Mouse (Mus musculus) forebrain, postnatal 0 days (tissue): ENCODE measurements around the gene Osbpl5. TPM values are rescaled to one million over a fixed set of nuclear protein-coding genes. Genes with fewer than 3 reads are reported as not detected.

ENCODE experiments used
- ATAC-seq: fragments of 200-750 bp; cut with Nextera tagmentation; 2 replicates; pipeline ENCODE4 v1.8.0; 2017; ENCODE audit warnings: mild to moderate bottlenecking, moderate library complexity
- DNase-seq: peaks from one replicate; pipeline ENCODE4 v3.0.0-alpha.2; 2015
- H3K27ac ChIP-seq: fragments of 300-500 bp; sonication (generic); 2 replicates; pipeline ENCODE4 v1.5.1; 2014; ENCODE audit warnings: low read depth, mild to moderate bottlenecking, antibody characterized with exemption, low read length, moderate library complexity, mixed read lengths
- H3K27me3 ChIP-seq: fragments of 300-500 bp; sonication (generic); 2 replicates; pipeline ENCODE4 v1.6.1; 2014; ENCODE audit warnings: mild to moderate bottlenecking, low read length, mixed read lengths; ENCODE audit not compliant: insufficient read depth
- H3K36me3 ChIP-seq: fragments of 300-500 bp; sonication (generic); 2 replicates; pipeline ENCODE4 v1.6.1; 2014; ENCODE audit warnings: mild to moderate bottlenecking, moderate library complexity; ENCODE audit not compliant: insufficient read depth
- H3K4me1 ChIP-seq: fragments of 300-500 bp; sonication (generic); 2 replicates; pipeline ENCODE4 v1.6.1; 2014; ENCODE audit warnings: antibody characterized with exemption; ENCODE audit not compliant: insufficient read depth
- H3K4me2 ChIP-seq: fragments of 300-500 bp; sonication (generic); 2 replicates; pipeline ENCODE4 v1.6.1; 2014; ENCODE audit warnings: low read depth, mild to moderate bottlenecking, moderate library complexity
- H3K4me3 ChIP-seq: fragments of 300-500 bp; sonication (generic); 2 replicates; pipeline ENCODE4 v1.5.1; 2014; ENCODE audit warnings: low read depth, low read length, mixed read lengths
- H3K9ac ChIP-seq: fragments of 300-500 bp; sonication (generic); 2 replicates; pipeline ENCODE4 v1.6.1; 2014; ENCODE audit warnings: mild to moderate bottlenecking
- H3K9me3 ChIP-seq: fragments of 300-500 bp; sonication (generic); 2 replicates; pipeline ENCODE4 v1.6.1; 2016; ENCODE audit warnings: low read length
- CTCF ChIP-seq: sonication (generic); IDR thresholded peaks from 2 replicates; pipeline ENCODE4 v1.5.1; 2016; ENCODE audit warnings: antibody characterized with exemption, control low read depth, low read depth
- WGBS: fragments of 180-500 bp; shearing (Covaris S2); extraction: QIAGEN DNeasy Blood & Tissue Kit; methylation state at CpG from one replicate; pipeline ENCODE4 v1.1.7; 2014; 5-methylcytosine and 5-hydroxymethylcytosine counted together
- polyA plus RNA-seq: library from polyadenylated mRNA; unstranded; fragments of >200 nt; fragmentation: Nextera tagmentation; extraction: Ambion mirVana; gene quantifications from 2 replicates; pipeline ENCODE4 v1.2.1, GENCODE M21; 2015
- total RNA-seq: library from RNA; depleted of rRNA; stranded (reverse); fragments of >200 nt; gene quantifications from 2 replicates; pipeline ENCODE4 v1.2.3, GENCODE M21; 2014

Osbpl5 gene
- total and polyA plus RNA-seq, 2 experiments from 2014 or later = 26.2 to 38.3 TPM

GRCm38 (mm10) chr7:143748041-143748868, 8.5 kb downstream of the Osbpl5 start:
- Histone ChIP-seq H3K4me2 (peak overlapping the region; percentile 41), H3K9me3 (no peaks in the 10 kb centered on the region), H3K27me3 (no peaks in the 10 kb centered on the region), H3K36me3 (no peaks in the 10 kb centered on the region), H3K27ac (peak overlapping the region; percentile 29; the same call in 1 of the 2 replicates), H3K9ac (0 out of 2 replicates have a peak overlapping the region, but pooled peaks have one; percentile 35), H3K4me3 (peak overlapping the region; percentile 21), H3K4me1 (no peaks in the 10 kb centered on the region)
- peak; percentile 93 for TF ChIP-seq CTCF
- WGBS = 1% methylated on average over 16 of the region's 16 CpGs
- ATAC-seq = peak; percentile 96
- DNase-seq = peak; percentile 95

DNA sequence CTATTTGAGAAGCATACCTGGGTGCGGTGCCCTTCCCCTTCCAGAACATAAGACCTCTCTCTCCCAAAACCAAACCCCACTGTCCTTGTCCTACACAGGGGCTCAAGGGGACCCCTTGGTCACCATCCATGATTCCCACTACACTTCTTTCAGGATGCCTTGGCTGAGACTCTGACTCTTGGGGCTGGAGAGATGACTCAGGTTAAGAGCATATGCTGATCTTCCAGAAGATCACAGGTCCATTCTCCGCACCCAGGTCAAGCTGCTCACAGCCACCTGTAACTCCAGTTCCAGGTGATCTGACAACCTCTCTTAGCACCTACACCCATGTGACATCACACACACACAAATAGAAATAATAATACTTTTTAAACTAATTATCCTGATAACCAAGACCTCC, 16.1 kb downstream of the Osbpl5 start:
- Histone ChIP-seq H3K4me3 (peak overlapping the region; percentile 81), H3K27me3 (no peaks in the 10 kb centered on the region), H3K4me2 (peak overlapping the region; percentile 77), H3K4me1 (peaks cover 22% of the 10 kb centered on the region), H3K27ac (peak overlapping the region; percentile 81), H3K36me3 (no peaks in the 10 kb centered on the region), H3K9ac (peak overlapping the region; percentile 93), H3K9me3 (no peaks in the 10 kb centered on the region)
- TF ChIP-seq CTCF = no peak
- DNase-seq (no peak), ATAC-seq (peak; percentile 14)
- WGBS = 33% methylated on average over 2 of the region's 2 CpGs

DNA sequence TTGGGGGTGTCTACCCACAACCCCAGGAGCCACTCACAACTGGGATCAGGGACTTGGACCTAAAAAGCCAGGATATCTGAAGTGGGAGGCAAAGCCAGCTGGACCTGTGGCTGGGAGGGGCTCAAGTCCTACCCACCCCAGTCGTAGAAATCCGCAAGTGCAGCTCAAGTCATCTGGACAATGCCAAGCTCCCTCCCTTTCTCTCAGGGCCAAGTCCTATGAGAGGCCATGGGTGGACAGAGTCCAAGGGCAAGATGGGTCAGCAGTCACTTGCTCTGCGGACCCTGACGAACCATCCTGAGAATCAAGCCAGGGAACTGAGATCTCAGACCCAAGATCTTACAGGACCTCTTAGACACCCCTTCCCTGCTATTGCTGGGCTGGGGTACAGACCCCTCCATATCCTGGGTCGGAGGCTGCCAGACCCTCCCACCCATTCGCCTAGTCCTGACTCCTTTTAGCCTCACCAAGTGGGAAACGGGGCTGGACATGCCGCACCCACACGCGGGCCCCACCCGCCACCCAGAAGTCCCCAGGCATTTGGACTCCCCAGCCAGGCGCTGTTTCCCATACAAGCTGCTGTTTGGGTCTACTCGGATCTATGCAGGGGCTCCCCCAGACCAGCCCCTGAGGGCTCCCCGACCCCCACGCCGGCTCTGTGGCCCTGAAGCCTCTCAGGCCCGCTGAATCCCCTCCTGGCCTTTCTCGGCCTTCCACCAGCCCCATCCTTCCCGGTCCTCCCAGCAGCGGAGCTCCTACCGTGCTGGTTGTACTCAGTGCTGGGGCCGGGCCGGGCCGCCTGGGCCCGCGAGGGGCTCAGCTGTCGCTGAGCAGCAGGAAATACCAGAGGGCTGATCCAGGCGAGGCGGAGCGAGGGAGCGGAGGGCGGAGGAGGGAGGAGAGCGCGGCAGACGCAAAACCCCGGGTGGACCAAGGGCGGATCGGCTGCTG, 17.0 kb downstream of the Osbpl5 start:
- no peak for TF ChIP-seq CTCF
- Histone ChIP-seq H3K4me1 (peaks cover 22% of the 10 kb centered on the region), H3K36me3 (no peaks in the 10 kb centered on the region), H3K27ac (peak overlapping the region; percentile 81), H3K27me3 (no peaks in the 10 kb centered on the region), H3K9ac (peak overlapping the region; percentile 93), H3K4me3 (peak overlapping the region; percentile 81), H3K9me3 (no peaks in the 10 kb centered on the region), H3K4me2 (peak overlapping the region; percentile 77)
- DNase-seq = peak; percentile 87
- 5% methylated on average over 38 of the region's 38 CpGs for WGBS
- ATAC-seq = peak; percentile 96

DNA sequence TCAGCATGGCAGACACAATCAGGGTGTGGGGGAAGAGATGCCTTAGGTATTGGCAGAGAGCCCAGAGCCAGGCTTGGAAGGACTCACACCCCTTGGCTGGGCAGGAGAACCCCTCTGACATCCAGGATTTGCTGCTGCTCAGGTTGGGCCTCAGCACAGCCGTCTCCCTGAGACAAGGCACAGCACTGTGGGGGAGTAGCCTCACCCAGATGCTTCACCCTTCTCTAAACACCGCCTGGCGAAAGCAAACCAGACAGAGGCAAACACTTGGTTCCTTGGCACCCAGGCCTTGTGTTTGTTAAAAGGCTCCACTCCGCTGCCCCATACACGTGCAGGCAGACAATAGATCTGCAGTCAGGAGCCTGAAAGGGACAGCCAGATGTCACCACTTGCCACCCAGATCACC, 18.2 kb downstream of the Osbpl5 start:
- DNase-seq (peak; percentile 57), ATAC-seq (peak; percentile 10; the same call in 1 of the 2 replicates)
- peak overlapping the region; percentile 81 for H3K4me3 ChIP-seq
- no peaks in the 10 kb centered on the region; the same call in 1 of the 2 replicates for H3K36me3 ChIP-seq
- H3K4me1 ChIP-seq = peaks cover 22% of the 10 kb centered on the region
- no peaks in the 10 kb centered on the region for H3K9me3 ChIP-seq
- H3K4me2 ChIP-seq = peak overlapping the region; percentile 77
- peak overlapping the region; percentile 81 for H3K27ac ChIP-seq
- H3K27me3 ChIP-seq = no peaks in the 10 kb centered on the region
- 14% methylated on average over 5 of the region's 5 CpGs for WGBS
- TF ChIP-seq CTCF = no peak
- peak overlapping the region; percentile 93 for H3K9ac ChIP-seq

DNA sequence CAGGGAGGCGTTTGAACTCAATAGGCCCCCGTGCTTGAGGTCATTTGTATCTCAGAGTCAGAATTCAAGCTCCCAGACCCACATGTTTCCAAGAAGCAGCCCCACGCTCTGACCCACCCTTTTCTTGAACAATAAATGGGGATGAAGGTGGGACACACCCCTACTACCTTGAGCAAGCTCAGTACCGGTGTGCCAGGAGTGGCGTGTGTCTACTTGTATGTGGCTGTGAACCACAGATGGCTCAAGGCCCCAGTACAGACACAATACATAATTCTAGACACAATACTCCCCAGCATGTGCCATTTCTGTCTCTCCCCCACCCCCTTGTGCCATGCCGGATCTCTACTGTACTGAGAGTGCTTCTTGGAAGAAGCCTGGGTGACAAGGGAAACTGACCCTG, 18.6 kb downstream of the Osbpl5 start:
- H3K9me3 ChIP-seq = no peaks in the 10 kb centered on the region
- DNase-seq (no peak), ATAC-seq (peak; percentile 24; the same call in 1 of the 2 replicates)
- H3K27me3 ChIP-seq = no peaks in the 10 kb centered on the region
- H3K27ac ChIP-seq = peak overlapping the region; percentile 81
- 56% methylated on average over 6 of the region's 6 CpGs for WGBS
- peak overlapping the region; percentile 93 for H3K9ac ChIP-seq
- H3K4me2 ChIP-seq = peak overlapping the region; percentile 77
- peak overlapping the region; percentile 81 for H3K4me3 ChIP-seq
- peaks cover 22% of the 10 kb centered on the region for H3K4me1 ChIP-seq
- no peaks in the 10 kb centered on the region; the same call in 1 of the 2 replicates for H3K36me3 ChIP-seq
- no peak for TF ChIP-seq CTCF

GRCm38 (mm10) chr7:143733746-143734145, 23.0 kb downstream of the Osbpl5 start:
- Histone ChIP-seq H3K9ac (no peak overlapping the region), H3K27me3 (no peaks in the 10 kb centered on the region), H3K4me3 (no peak overlapping the region), H3K36me3 (no peaks in the 10 kb centered on the region; the same call in 1 of the 2 replicates), H3K9me3 (no peaks in the 10 kb centered on the region), H3K4me1 (peaks cover 12% of the 10 kb centered on the region; the same call in 1 of the 2 replicates), H3K4me2 (no peak overlapping the region), H3K27ac (no peak overlapping the region)
- 78% methylated on average over 4 of the region's 4 CpGs for whole genome bisulfite sequencing
- no peak for ATAC-seq
- DNase-seq = no peak
- TF ChIP-seq CTCF = no peak
